Mouse (Mus musculus): ENCODE results near the gene Gm49403.
"Not testable (repeated sequence)": the region's sequence is repeated elsewhere in the genome, so short reads cannot be mapped to it uniquely, and the experiment has no call there.

The Gm49403 gene

DNA sequence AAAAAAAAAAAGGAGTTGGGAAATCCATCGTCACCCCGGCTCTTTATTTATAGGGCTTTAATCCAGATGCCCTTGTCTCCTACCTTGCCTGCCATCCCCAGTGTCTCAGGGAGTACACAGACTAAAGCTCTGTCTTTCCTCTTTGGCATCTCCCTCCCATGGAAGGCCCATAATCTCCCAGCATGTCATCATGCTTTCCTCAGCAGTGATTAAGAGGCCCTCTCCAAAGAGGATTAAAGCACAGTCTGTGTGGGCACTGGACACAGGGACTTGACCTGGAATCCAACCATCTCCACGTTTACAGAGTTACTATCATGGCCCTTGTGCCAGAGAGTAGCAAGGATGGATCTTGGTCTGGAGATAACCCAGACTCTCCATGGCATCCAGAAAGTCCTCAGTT is at the start of gene Gm49403, which contains the start of gene Lbhd1:
TSS of gene Gm49403 (plus strand) at position 315 of the 400 bp plus-strand sequence.
TSS of gene Lbhd1 (plus strand) at position 117 of the 400 bp plus-strand sequence.
- no peak for DNase-seq

- DNase-seq, result not testable (repeated sequence)
Measured at GRCm38 (mm10) chr19:8836327-8836726, 47.4 kb upstream of the Gm49403 start.

DNA sequence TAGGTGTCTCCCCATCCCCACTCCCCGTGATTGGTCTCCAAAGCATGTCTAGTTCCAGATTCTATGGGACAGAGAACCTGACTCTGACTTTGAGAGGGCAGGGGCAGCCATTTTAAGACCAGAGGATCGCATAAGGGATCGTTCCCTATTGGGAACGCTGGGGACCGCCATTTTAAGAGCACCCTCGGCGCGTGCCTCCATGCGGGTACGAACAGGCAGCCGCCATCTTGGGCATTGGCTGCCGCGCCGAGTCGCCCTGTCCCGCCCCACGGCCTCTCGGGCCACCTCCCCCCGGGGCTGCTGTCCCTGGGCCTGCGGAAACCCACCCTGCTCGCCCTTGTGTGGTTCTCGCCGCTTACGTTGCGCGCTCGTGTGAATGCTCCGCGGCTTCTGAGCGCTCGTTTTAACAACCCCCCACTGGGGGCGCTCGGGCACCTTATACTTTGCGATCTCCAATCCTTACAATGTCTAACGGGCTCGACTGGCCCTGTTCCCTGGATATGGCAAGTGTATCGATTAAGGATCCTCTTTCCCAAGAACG is 46.4 kb upstream of the Gm49403 start, which contains the start of gene Bscl2:
TSS of gene Bscl2 (plus strand) at position 217 of the 541 bp plus-strand sequence.
- DNase-seq, result peak; percentile 57 to 74

GRCm38 (mm10) chr19:8838041-8838730 is 45.5 kb upstream of the Gm49403 start:
- peak in 1 of 2 experiments; percentile 24 for DNase-seq

DNA sequence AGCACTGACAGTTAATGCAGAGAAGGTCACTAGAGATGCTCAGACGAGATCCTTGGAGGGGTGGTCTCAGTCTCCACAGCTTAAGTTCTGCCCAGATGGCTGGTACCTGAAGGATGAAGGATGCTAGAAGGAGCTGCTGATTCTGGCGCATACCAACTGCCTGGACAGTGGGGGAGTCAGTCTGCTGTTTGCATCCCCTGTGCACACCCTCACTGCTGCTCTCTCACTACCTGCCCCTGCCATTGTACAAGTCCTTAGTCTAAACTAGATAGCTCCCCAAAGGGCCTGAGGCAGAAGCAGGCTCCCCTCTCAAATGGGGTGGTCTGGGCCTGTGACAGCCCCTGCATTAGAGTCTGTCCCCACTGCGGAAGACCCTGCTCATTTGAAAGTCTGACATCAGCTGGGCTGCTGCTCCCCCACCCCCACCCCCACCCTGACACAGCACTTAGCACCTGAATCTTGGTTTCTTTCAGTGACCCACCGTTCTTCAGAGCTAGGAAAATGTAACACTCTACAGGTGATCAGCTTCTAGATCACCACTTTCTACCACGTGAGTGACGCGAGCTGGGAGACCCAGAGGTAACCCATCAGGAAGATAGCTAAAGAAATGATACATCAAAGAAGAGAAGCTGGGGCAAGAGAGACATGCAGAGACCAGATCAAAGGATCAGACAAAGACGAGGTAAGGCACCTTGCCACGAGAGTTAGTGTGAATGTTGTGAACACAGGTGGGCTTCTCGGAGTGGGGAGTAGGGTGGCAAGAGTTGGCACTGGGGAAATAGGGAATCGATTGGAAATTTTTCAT is 44.4 kb upstream of the Gm49403 start, which contains the start of gene Gng3:
TSS of gene Gng3 (minus strand) at position 92 of the 805 bp plus-strand sequence.
- DNase-seq, result no peak

- DNase-seq, result peak; percentile 54 to 55
Measured at GRCm38 (mm10) chr19:8839908-8840791, 43.6 kb upstream of the Gm49403 start.

- DNase-seq, result no peak
Measured at GRCm38 (mm10) chr19:8841012-8841411, 42.7 kb upstream of the Gm49403 start.

- no peak for DNase-seq
Measured at GRCm38 (mm10) chr19:8842961-8843360, 40.8 kb upstream of the Gm49403 start.

- peak; percentile 18 to 45 for DNase-seq
Measured at GRCm38 (mm10) chr19:8844371-8845129, 39.2 kb upstream of the Gm49403 start.

DNA sequence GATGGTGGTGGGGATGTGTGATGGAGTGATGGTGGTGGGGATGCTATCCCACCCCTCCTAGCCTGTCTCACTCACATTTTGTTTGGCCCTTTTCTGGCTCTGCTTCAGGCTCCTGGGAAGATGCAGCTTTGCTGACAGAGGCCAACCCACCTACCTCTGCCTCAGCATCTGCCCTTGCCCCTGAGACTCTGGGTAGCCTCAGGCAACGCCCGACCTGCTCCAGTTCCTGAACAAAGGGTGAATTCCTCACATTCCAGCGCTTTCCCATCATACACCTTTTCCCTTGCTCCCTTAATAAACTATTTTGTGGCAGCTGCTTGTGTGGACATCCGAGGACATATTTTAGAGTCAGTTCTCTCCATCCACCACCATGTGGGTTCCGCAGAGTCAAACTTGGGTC is 35.4 kb upstream of the Gm49403 start:
- no peak for DNase-seq

DNA sequence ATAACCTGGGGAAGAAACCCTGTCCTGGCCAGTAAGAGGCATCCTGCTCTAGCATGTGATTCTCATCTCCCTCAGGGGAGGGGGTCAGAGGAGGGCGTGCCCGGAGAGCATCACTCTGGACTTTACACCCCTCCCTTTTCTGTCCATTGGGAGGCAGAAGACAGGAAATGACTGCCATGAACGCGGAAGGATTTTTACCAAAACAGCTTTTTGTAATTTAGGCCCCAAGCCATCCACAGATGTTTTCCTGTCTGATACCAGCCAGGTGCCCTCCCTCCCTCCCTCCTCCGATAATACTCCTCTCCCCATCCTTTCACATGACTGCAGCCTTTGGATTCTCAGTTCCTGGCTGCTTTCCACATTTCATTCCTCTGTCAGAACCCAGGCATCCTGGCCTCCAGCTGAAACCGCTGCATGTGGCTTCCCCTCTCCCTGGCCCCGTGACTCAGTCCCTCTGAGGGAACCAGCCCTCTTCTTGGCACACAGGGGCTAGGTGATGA is 33.3 kb upstream of the Gm49403 start, which contains the start of gene Lrrn4cl:
TSS of gene Lrrn4cl (plus strand) at position 367 of the 500 bp plus-strand sequence.
- DNase-seq, result no peak

GRCm38 (mm10) chr19:8851639-8852038 is 32.1 kb upstream of the Gm49403 start:
- no peak for DNase-seq

GRCm38 (mm10) chr19:8852236-8852928 is 31.3 kb upstream of the Gm49403 start:
- no peak for DNase-seq

- DNase-seq, result no peak
Measured at GRCm38 (mm10) chr19:8853117-8853516, 30.6 kb upstream of the Gm49403 start.

DNA sequence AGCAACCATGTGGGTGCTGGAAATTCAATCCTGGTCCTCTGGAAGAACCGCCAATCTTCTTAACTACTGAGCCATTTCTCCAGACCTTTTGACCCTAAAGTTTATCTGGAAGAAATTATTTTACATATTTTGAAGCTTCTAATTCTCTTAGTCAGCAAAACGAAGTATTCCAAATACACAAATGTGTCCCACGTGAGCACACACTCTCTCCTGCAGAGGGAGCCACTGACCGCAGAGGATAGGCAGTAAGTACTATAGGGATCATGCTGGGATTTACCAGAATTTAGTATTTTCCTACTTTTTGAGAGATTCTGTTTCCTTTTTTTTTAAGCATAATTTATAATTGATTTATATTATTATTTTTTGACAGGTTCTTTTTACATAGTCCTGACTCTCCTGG is 26.0 kb upstream of the Gm49403 start:
- no peak for DNase-seq

- DNase-seq, result peak; percentile 13 to 28
Measured at GRCm38 (mm10) chr19:8859018-8859417, 24.7 kb upstream of the Gm49403 start.

DNA sequence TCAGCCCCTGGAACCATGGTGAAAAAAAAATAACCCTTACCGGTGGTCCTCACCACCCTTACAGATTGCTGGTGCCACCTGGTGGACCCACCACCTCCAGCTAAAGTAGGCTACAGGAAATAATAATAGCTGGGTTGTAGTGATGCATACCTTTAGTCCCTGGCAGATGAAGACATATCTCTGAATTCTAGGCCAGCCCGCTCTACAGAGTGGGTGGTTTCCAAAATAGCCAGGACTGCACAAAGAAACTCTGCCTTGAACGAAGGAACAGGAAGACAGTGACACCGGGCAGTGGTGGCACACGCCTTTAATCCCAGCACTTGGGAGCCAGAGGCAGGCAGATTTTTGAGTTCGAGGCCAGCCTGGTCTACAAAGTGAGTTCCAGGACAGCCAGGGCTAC is 19.5 kb upstream of the Gm49403 start:
- DNase-seq, result no peak

DNA sequence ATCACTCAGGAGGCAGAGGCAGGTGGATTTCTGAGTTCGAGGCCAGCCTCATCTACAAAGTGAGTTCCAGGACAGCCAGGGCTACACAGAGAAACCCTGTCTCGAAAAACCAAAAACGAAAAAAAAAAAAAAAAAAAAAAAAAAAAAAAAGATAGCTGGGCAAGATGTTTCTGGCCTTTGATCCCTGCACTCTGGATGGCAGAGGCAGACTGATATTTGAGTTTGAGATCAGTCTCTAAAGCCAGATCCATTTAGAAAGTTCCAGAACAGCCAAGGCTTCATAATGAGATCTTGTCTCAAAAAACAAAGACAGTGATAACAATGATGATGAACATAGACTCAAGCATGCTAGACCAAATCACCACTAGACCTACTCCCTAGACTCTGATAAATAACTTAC is 13.3 kb upstream of the Gm49403 start:
- not testable (repeated sequence) for DNase-seq

- no peak for DNase-seq
Measured at GRCm38 (mm10) chr19:8870838-8871237, 12.9 kb upstream of the Gm49403 start.
